Mouse (Mus musculus) cortical plate, adult 2 months (tissue): ENCODE measurements around the gene Amdhd2.

Experiments used
- CTCF ChIP-seq: fragments of 200-500 bp; IDR thresholded peaks from 2 replicates; pipeline ENCODE4 v1.5.1; 2011; ENCODE audit warnings: mild to moderate bottlenecking, control low read depth, low read length; ENCODE audit not compliant: insufficient read depth; ENCODE audit errors: extremely low read depth
- POLR2A ChIP-seq: fragments of 200-500 bp; IDR thresholded peaks from 2 replicates; pipeline ENCODE4 v1.6.1; 2011; ENCODE audit warnings: mild to moderate bottlenecking, low read length, control low read depth; ENCODE audit not compliant: insufficient read depth; ENCODE audit errors: extremely low read depth

GRCm38 (mm10) chr17:24210591-24210990 lies 47.0 kb upstream of the Amdhd2 start:
- TF ChIP-seq POLR2A (no peak), CTCF (no peak)
